Mouse (Mus musculus): ENCODE data around the gene Pla2r1.

GRCm38 (mm10) chr2:60544006-60544405 is 9.1 kb downstream of the Pla2r1 start:
- TF ChIP-seq POLR2AphosphoS2 (IDR thresholded peaks at IDR 0.05; ENCODE audit: insufficient read length, low read depth) (no peak), TCF12 (IDR thresholded peaks at IDR 0.05; ENCODE audit: insufficient read depth, poor library complexity, severe bottlenecking) (no peak), POLR2A (IDR thresholded peaks at IDR 0.05; ENCODE audit: insufficient read length, low read depth) (no peak), MYOD1 (IDR thresholded peaks at IDR 0.05; ENCODE audit: control insufficient read depth in 1 of 3, insufficient read length in 2 of 3, low read depth in 2 of 3) (no peak), MYOG (IDR thresholded peaks at IDR 0.05; ENCODE audit: control insufficient read depth in 1 of 3, insufficient read depth in 1 of 3, insufficient read length in 2 of 3, low read depth in 2 of 3) (no peak), CEBPB (IDR thresholded peaks at IDR 0.05; ENCODE audit: insufficient read depth, poor library complexity, severe bottlenecking) (no peak), USF1 (IDR thresholded peaks at IDR 0.05; ENCODE audit: low read depth) (no peak), E2F4 (IDR thresholded peaks at IDR 0.05; ENCODE audit: insufficient read depth) (no peak)
